22 mouse cellular contexts compared by ENCODE assay signal in the genomic region with DNA sequence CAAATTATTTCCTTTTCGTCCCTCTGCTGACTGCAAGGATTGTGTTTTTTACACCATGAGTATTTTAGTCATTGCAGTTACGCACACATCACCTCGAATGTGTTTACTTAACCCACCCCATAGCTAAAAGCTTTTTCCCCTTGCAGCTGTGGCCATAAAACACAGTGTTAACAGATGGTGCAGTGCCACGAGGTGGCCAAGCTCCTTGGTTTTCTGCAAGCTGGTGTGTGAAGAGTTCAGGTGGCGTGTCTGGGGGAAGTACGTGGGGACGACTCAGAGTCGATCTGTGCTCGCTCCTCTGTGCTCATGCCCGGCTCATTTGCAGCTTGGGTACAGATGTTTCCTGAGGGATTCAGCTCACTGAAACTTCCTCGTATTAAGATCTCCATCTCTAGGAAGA. TPM values are rescaled to one million over a fixed set of nuclear protein-coding genes. Genes with fewer than 3 reads are reported as not detected.
A peak's percentile ranks its signal among the peaks of the same experiment; 100 is the strongest.
DNase-seq lines count a peak whose midpoint lies in the region; ATAC-seq and TF ChIP-seq lines count a peak whose summit lies in the region.
"Had no signal": no experiment of that assay in that cellular context is flagged by ENCODE, and none has a peak within 500 bp of the region (broad histone marks: within the 10 kb centered on the region; RNA-seq: fewer than 3 reads in every experiment).

No protein-coding gene starts in this region.

- peaks cover 31% of the 10 kb centered on the region for H3K4me1 ChIP-seq in limb, embryonic 10.5 days
- no peaks in the 10 kb centered on the region for H3K4me1 ChIP-seq in midbrain, embryonic 13.5 days (replicated peaks)
- H3K4me1 ChIP-seq: heart, embryonic 15.5 days; midbrain, embryonic 10.5 days had no signal

- H3K4me3 ChIP-seq in limb, embryonic 10.5 days: 0 out of 2 replicates have a peak overlapping the region, but pooled peaks have one; percentile 8
- H3K4me3 ChIP-seq in myocyte: no peak overlapping the region
- no peak overlapping the region for H3K4me3 ChIP-seq in midbrain, embryonic 13.5 days (replicated peaks)
- H3K4me3 ChIP-seq: heart, adult 2 months; heart, embryonic 15.5 days; left cerebral cortex, adult 2 months; midbrain, embryonic 10.5 days; neural tube, embryonic 13.5 days had no signal

- 34% methylated on average over 11 of the region's 11 CpGs for WGBS in limb, embryonic 10.5 days
- 85% methylated on average over 11 of the region's 11 CpGs for WGBS in midbrain, embryonic 13.5 days

- H3K36me3 ChIP-seq in limb, embryonic 10.5 days: no peaks in the 10 kb centered on the region
- no peaks in the 10 kb centered on the region for H3K36me3 ChIP-seq in myocyte (ENCODE audit: control insufficient read depth, insufficient read depth)
- H3K36me3 ChIP-seq in midbrain, embryonic 13.5 days: no peaks in the 10 kb centered on the region
- H3K36me3 ChIP-seq: G1E; heart, embryonic 15.5 days; midbrain, embryonic 10.5 days; neural tube, embryonic 13.5 days had no signal

- H3K27me3 ChIP-seq in limb, embryonic 10.5 days (ENCODE audit: low read depth, poor library complexity, severe bottlenecking): peaks cover 15% of the 10 kb centered on the region; the same call in 1 of the 2 replicates
- no peaks in the 10 kb centered on the region for H3K27me3 ChIP-seq in myocyte (ENCODE audit: control insufficient read depth, insufficient read depth, insufficient read length)
- H3K27me3 ChIP-seq in midbrain, embryonic 13.5 days: no peaks in the 10 kb centered on the region
- H3K27me3 ChIP-seq: heart, embryonic 15.5 days; neural tube, embryonic 13.5 days had no signal

- H3K4me2 ChIP-seq in myocyte (ENCODE audit: low read depth): peak overlapping the region; percentile 25
- H3K4me2 ChIP-seq in midbrain, embryonic 13.5 days (replicated peaks): no peak overlapping the region
- H3K4me2 ChIP-seq: heart, embryonic 15.5 days; neural tube, embryonic 13.5 days had no signal

- no peak overlapping the region for H3ac ChIP-seq in myocyte (ENCODE audit: control insufficient read depth, insufficient read length)

- peak; percentile 8 for DNase-seq in brain, adult 2 months (ENCODE audit: low read depth, low spot score)
- peak; percentile 45 for DNase-seq in embryo, embryonic 11 days
- DNase-seq in limb, embryonic 10.5 days (ENCODE audit: low spot score): peak; percentile 64
- DNase-seq in right cerebral cortex, postnatal 10 days (ENCODE audit: low spot score in 2 of 2): no peak
- no peak for DNase-seq in heart, postnatal 14 days
- DNase-seq: cerebellum, postnatal 14 days; heart, adult 2 months; kidney, adult 18-20 months; liver; liver, postnatal 0 days; lung, postnatal 14 days; right cerebral cortex, postnatal 4 days; thymus, adult 2 months had no signal

- TF ChIP-seq POLR2A in myocyte (IDR thresholded peaks at IDR 0.05; ENCODE audit: insufficient read length, low read depth): no peak

- no peaks in the 10 kb centered on the region for H3K9me3 ChIP-seq in limb, embryonic 10.5 days (replicated peaks)
- H3K9me3 ChIP-seq in midbrain, embryonic 13.5 days: no peaks in the 10 kb centered on the region
- H3K9me3 ChIP-seq: heart, embryonic 15.5 days; midbrain, embryonic 10.5 days; neural tube, embryonic 13.5 days had no signal

- peak overlapping the region; percentile 48 for H3K27ac ChIP-seq in limb, embryonic 10.5 days
- H3K27ac ChIP-seq in midbrain, embryonic 13.5 days: no peak overlapping the region
- H3K27ac ChIP-seq: heart, adult 2 months; heart, embryonic 15.5 days; left cerebral cortex, adult 2 months; midbrain, embryonic 10.5 days; neural tube, embryonic 13.5 days had no signal

- H3K9ac ChIP-seq in midbrain, embryonic 13.5 days (replicated peaks): no peak overlapping the region
- H3K9ac ChIP-seq: heart, embryonic 15.5 days; liver, postnatal 0 days; neural tube, embryonic 13.5 days had no signal

- H3K79me2 ChIP-seq in myocyte (ENCODE audit: control insufficient read depth, insufficient read depth): no peaks in the 10 kb centered on the region

- no peak for ATAC-seq in midbrain, embryonic 13.5 days
- ATAC-seq: liver, postnatal 0 days had no signal

- intact Hi-C loops in heart, postnatal 14 days (cut with DNase I): no loop called here

TF ChIP-seq in myocyte, 11 proteins besides CTCF, POLR2A, EP300 and RAD21:
- no peak for TF ChIP-seq MAX (IDR thresholded peaks at IDR 0.05; ENCODE audit: low read depth)
- TF ChIP-seq SRF (IDR thresholded peaks at IDR 0.05; ENCODE audit: control insufficient read depth, insufficient read length, low read depth): no peak
- no peak for TF ChIP-seq TCF3 (IDR thresholded peaks at IDR 0.05; ENCODE audit: insufficient read length, low read depth)
- no peak for TF ChIP-seq E2F4 (IDR thresholded peaks at IDR 0.05; ENCODE audit: insufficient read depth)
- TF ChIP-seq MYOD1 (IDR thresholded peaks at IDR 0.05; ENCODE audit: control insufficient read depth in 1 of 3, insufficient read length in 2 of 3, low read depth in 2 of 3): no peak
- no peak for TF ChIP-seq POLR2AphosphoS2 (IDR thresholded peaks at IDR 0.05; ENCODE audit: insufficient read length, low read depth)
- no peak for TF ChIP-seq CEBPB (IDR thresholded peaks at IDR 0.05; ENCODE audit: insufficient read depth, poor library complexity, severe bottlenecking)
- TF ChIP-seq MYOG (IDR thresholded peaks at IDR 0.05; ENCODE audit: control insufficient read depth in 1 of 3, insufficient read depth in 1 of 3, insufficient read length in 2 of 3, low read depth in 2 of 3): no peak
- no peak for TF ChIP-seq REST (IDR thresholded peaks at IDR 0.05; ENCODE audit: insufficient read depth, insufficient read length)
- no peak for TF ChIP-seq TCF12 (IDR thresholded peaks at IDR 0.05; ENCODE audit: insufficient read depth, poor library complexity, severe bottlenecking)
- TF ChIP-seq USF1 (IDR thresholded peaks at IDR 0.05; ENCODE audit: low read depth): no peak
TF ChIP-seq in myocyte: peak in this region for 0.

RNA-seq across cellular contexts. Expression of a gene that starts 11.0 kb away (rescaled TPM):
- polyA plus RNA-seq in limb, embryonic 10.5 days (2016; fragmentation: Nextera tagmentation; extraction: Ambion mirVana): 0.64 and 0.78 TPM in 2 replicates
- 0.10 TPM for polyA plus RNA-seq in myocyte (2012; fragmentation: generic; extraction: Trizol)
- total RNA-seq in heart, postnatal 14 days (2021): 1 to 10 TPM; 1.6 to 2.2 TPM
- polyA plus RNA-seq in midbrain, embryonic 13.5 days (2015; fragmentation: Nextera tagmentation; extraction: Ambion mirVana): 0.78 and 1.0 TPM in 2 replicates
- polyA plus RNA-seq: G1E had no signal

RNA-seq across cellular contexts. Expression of a gene that starts 17.2 kb away (rescaled TPM):
- not detected in 2 replicates for polyA plus RNA-seq in limb, embryonic 10.5 days (2016; fragmentation: Nextera tagmentation; extraction: Ambion mirVana)
- polyA plus RNA-seq in myocyte (2012; fragmentation: generic; extraction: Trizol): not detected
- total RNA-seq in heart, postnatal 14 days (2021): not detected
- polyA plus RNA-seq in midbrain, embryonic 13.5 days (2015; fragmentation: Nextera tagmentation; extraction: Ambion mirVana): 0.16 TPM in 1 of 2 replicates, not detected in the other
- total RNA-seq: gastrocnemius, adult 8-10 months; heart, adult 2 months; left cerebral cortex, adult 2 months had no signal
- polyA plus RNA-seq: G1E; heart, adult 2 months; heart, embryonic 15.5 days; hindbrain, embryonic 11.5 days had no signal

Comparison
In these comparisons a context has a peak if more than half of its experiments do, and no peak if none do; other contexts are left out.
1. DNase-seq: peak in brain, adult 2 months (single experiment), embryo, embryonic 11 days (single experiment) and limb, embryonic 10.5 days (single experiment); none in right cerebral cortex, postnatal 10 days (0 of 2) and heart, postnatal 14 days (0 of 2).